Mouse (Mus musculus): ENCODE measurements around the gene Snrpb. TPM values are rescaled to one million over a fixed set of nuclear protein-coding genes. Genes with fewer than 3 reads are reported as not detected.

Gene Snrpb
- polyA plus RNA-seq, 1 experiment from 2014 or later: 613 TPM

DNA sequence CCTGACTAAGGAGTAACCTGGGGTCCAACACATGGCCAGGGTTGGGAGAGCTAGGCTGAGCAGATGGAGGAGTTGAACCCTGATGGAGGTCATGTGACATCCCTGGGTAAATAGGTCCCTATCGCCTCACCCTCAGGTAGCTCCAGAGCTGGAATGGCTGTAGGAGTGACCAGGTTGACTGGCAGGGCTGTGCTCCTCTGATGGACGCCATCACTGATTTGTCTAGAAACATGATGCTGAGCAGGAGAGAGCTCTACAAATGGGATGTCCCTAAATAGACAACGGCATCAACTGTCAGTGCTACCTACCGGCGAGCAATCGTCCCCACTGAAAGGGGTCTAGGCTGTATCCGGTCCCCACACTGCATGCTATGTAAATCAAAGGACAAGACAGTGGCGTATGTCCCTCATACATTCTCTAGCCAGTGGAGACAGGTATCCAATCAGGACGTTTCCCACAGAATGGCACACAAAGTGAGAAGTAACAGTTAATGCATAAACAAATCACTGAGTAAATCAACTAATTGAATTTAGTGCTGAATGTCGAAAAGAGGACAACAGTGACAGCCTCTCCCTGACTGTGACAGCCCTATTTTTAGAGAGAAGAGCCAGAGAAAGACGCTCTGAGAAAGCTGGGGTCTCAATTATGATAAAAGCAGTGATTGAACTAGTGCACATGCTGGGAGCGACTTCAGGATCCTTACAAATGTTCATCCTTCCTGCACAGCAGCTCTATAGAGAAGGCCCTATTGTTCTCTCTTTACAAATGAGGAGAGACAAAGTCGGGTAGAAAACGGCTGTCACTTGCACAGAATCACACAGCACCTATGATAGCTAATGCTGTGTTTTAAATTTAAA is 21.7 kb downstream of the Snrpb start:
- WGBS: 72% methylated on average over 14 of the region's 14 CpGs
- Histone ChIP-seq H3K27me3 (ENCODE audit: control insufficient read depth, insufficient read depth, low read length) (no peaks in the 10 kb centered on the region), H3K9ac (replicated peaks; ENCODE audit: low read depth, low read length) (no peak overlapping the region), H3K4me1 (ENCODE audit: control insufficient read depth, insufficient read depth, low read length) (no peaks in the 10 kb centered on the region), H3K9me3 (ENCODE audit: control insufficient read depth, low read depth, low read length) (no peaks in the 10 kb centered on the region), H3K36me3 (ENCODE audit: control insufficient read depth, insufficient read depth, low read length) (no peaks in the 10 kb centered on the region), H3K4me2 (replicated peaks; ENCODE audit: low read depth, low read length) (no peak overlapping the region), H3K27ac (ENCODE audit: low read length) (no peak overlapping the region), H3K4me3 (ENCODE audit: low read depth, low read length) (no peak overlapping the region)
- ATAC-seq (ENCODE audit: insufficient number of reproducible peaks, insufficient read depth, low FRiP score, low read depth): no peak

DNA sequence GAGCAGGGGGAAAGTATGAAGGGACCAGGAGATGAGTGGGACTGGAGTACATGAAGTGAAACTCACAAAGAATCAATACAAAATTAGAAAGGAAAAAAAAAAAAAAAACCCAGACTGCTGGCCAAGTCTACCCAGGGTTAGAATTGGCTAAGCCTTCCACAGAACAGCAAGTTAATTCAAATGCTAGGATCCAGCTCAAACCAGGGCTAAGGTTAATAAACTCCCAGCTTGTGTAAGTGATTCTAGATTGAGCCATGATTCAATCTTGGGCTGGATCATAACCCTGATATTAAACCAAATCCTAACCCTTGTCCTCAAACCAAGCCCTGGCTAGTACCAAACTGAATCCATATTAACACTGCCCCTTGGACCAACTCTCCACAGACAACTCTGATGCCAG is 23.4 kb downstream of the Snrpb start:
- Histone ChIP-seq H3K4me2 (replicated peaks; ENCODE audit: low read depth, low read length) (no peak overlapping the region), H3K9ac (replicated peaks; ENCODE audit: low read depth, low read length) (no peak overlapping the region), H3K4me3 (ENCODE audit: low read depth, low read length) (no peak overlapping the region), H3K9me3 (ENCODE audit: control insufficient read depth, low read depth, low read length) (no peaks in the 10 kb centered on the region), H3K27ac (ENCODE audit: low read length) (no peak overlapping the region), H3K4me1 (ENCODE audit: control insufficient read depth, insufficient read depth, low read length) (no peaks in the 10 kb centered on the region), H3K27me3 (ENCODE audit: control insufficient read depth, insufficient read depth, low read length) (no peaks in the 10 kb centered on the region), H3K36me3 (ENCODE audit: control insufficient read depth, insufficient read depth, low read length) (no peaks in the 10 kb centered on the region)
- no peak for ATAC-seq (ENCODE audit: insufficient number of reproducible peaks, insufficient read depth, low FRiP score, low read depth)

DNA sequence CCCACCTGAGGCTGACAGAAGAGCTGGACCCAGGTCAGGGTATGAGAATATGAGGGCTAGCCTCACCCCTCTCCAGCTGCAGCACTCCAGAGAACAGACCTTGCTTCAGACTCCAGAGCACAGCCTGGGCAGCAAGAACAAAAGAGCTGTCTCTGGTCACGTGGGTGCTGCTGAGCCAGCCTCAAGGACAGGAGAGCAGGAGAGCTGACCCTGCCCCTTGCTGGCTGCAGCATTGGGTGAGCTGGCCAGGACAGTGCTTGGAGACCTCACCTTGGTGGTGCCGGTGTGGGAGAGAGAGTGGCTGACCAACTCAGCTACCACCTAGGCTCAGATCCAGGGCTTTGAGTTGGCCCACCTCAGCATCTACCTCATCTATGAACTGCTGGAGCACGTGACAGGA is 24.0 kb downstream of the Snrpb start:
- Histone ChIP-seq H3K4me3 (ENCODE audit: low read depth, low read length) (no peak overlapping the region), H3K36me3 (ENCODE audit: control insufficient read depth, insufficient read depth, low read length) (no peaks in the 10 kb centered on the region), H3K27me3 (ENCODE audit: control insufficient read depth, insufficient read depth, low read length) (no peaks in the 10 kb centered on the region), H3K9me3 (ENCODE audit: control insufficient read depth, low read depth, low read length) (no peaks in the 10 kb centered on the region), H3K9ac (replicated peaks; ENCODE audit: low read depth, low read length) (no peak overlapping the region), H3K4me2 (replicated peaks; ENCODE audit: low read depth, low read length) (no peak overlapping the region), H3K4me1 (ENCODE audit: control insufficient read depth, insufficient read depth, low read length) (no peaks in the 10 kb centered on the region), H3K27ac (ENCODE audit: low read length) (no peak overlapping the region)
- no peak for ATAC-seq (ENCODE audit: insufficient number of reproducible peaks, insufficient read depth, low FRiP score, low read depth)
- WGBS: 81% methylated on average over 3 of the region's 3 CpGs

DNA sequence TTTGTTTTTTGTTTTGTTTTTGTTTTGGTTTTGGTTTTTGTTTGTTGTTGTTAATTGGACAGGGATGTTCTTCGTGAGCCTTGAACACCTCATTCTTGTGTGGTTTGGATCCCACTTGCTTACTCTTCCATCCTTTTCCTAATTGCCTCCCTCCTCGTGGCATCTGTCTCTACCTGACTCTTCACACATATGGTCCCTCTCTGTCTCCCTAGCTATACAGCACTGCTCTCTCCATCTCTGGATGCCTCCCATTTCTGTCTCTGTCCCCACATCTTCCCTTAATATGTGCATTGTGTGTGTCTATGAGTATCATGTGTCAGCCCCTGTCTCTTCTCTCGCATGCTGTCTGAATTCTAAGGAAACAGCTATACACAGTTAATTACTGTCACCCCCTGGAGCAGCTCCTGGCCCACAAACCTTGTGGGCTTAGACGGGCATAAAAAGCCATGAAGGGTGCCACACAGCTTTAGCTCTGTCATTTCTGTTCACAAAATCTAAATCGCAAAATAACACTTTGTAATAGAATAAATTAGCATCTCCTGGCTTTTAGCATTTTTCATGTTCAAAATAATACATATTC is 33.0 kb downstream of the Snrpb start:
- H3K4me2 ChIP-seq (replicated peaks; ENCODE audit: low read depth, low read length): no peak overlapping the region
- H3K9me3 ChIP-seq (ENCODE audit: control insufficient read depth, low read depth, low read length): no peaks in the 10 kb centered on the region
- ATAC-seq (ENCODE audit: insufficient number of reproducible peaks, insufficient read depth, low FRiP score, low read depth): no peak
- WGBS: 81% methylated on average over 5 of the region's 5 CpGs
- no peaks in the 10 kb centered on the region for H3K27me3 ChIP-seq (ENCODE audit: control insufficient read depth, insufficient read depth, low read length)
- H3K36me3 ChIP-seq (ENCODE audit: control insufficient read depth, insufficient read depth, low read length): no peaks in the 10 kb centered on the region
- H3K27ac ChIP-seq (ENCODE audit: low read length): no peak overlapping the region
- H3K4me3 ChIP-seq (ENCODE audit: low read depth, low read length): no peak overlapping the region
- H3K4me1 ChIP-seq (ENCODE audit: control insufficient read depth, insufficient read depth, low read length): no peaks in the 10 kb centered on the region
- H3K9ac ChIP-seq (replicated peaks; ENCODE audit: low read depth, low read length): no peak overlapping the region

DNA sequence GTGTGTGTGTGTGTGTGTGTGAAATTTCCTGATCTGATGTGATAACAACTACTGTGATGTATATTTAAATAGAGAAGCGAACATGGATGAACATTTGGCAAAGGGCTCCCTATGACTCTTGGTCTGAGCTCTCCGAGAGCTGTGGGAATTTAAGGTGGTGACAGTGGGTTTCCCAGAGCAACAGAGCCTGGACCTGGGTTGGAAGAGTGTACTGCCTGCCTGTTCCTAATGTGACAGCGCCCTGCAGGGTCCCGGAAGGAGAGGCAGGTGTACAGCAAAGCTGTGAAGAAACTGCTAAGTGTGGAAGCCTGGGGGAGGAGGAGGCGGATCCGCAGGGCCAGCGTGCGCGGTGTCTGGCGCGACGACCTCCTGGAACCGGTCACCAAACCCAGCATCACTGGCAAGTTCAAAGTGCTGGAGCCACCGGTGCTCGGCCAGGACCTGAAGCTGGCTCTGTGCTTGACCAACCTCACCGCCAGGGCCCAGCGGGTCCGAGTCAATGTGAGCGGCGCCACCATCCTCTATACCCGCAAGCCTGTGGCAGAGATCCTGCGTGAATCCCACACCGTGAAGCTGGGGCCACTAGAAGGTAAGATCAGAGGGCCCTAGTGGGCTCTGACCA is 34.4 kb downstream of the Snrpb start:
- H3K9ac ChIP-seq (replicated peaks; ENCODE audit: low read depth, low read length): no peak overlapping the region
- no peak overlapping the region for H3K4me3 ChIP-seq (ENCODE audit: low read depth, low read length)
- no peak overlapping the region for H3K4me2 ChIP-seq (replicated peaks; ENCODE audit: low read depth, low read length)
- no peaks in the 10 kb centered on the region for H3K9me3 ChIP-seq (ENCODE audit: control insufficient read depth, low read depth, low read length)
- ATAC-seq (ENCODE audit: insufficient number of reproducible peaks, insufficient read depth, low FRiP score, low read depth): no peak
- H3K27ac ChIP-seq (ENCODE audit: low read length): no peak overlapping the region
- no peaks in the 10 kb centered on the region for H3K27me3 ChIP-seq (ENCODE audit: control insufficient read depth, insufficient read depth, low read length)
- WGBS: 86% methylated on average over 22 of the region's 23 CpGs
- H3K36me3 ChIP-seq (ENCODE audit: control insufficient read depth, insufficient read depth, low read length): no peaks in the 10 kb centered on the region
- no peaks in the 10 kb centered on the region for H3K4me1 ChIP-seq (ENCODE audit: control insufficient read depth, insufficient read depth, low read length)

DNA sequence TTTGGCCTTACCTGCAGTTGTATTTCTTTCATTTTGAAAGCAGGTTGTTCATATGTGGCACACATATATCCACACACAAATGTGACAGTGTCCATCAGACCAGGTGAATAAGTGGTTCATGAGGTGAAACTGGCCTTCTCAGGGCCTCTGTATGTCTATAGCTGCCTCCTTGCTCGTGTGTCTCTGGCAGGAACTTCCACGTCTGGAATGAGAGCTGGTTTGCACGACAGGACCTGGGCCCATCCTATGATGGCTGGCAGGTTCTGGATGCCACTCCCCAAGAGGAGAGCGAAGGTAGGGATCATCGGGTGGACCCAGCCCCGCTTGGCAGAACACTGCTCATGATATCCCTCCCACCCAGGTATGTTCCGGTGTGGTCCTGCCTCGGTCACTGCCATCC is 36.2 kb downstream of the Snrpb start:
- Histone ChIP-seq H3K27ac (ENCODE audit: low read length) (no peak overlapping the region), H3K4me2 (replicated peaks; ENCODE audit: low read depth, low read length) (no peak overlapping the region), H3K4me1 (ENCODE audit: control insufficient read depth, insufficient read depth, low read length) (no peaks in the 10 kb centered on the region), H3K9ac (replicated peaks; ENCODE audit: low read depth, low read length) (no peak overlapping the region), H3K4me3 (ENCODE audit: low read depth, low read length) (no peak overlapping the region), H3K36me3 (ENCODE audit: control insufficient read depth, insufficient read depth, low read length) (no peaks in the 10 kb centered on the region), H3K27me3 (ENCODE audit: control insufficient read depth, insufficient read depth, low read length) (no peaks in the 10 kb centered on the region), H3K9me3 (ENCODE audit: control insufficient read depth, low read depth, low read length) (no peaks in the 10 kb centered on the region)
- ATAC-seq (ENCODE audit: insufficient number of reproducible peaks, insufficient read depth, low FRiP score, low read depth): no peak
- WGBS: 91% methylated on average over 8 of the region's 8 CpGs

DNA sequence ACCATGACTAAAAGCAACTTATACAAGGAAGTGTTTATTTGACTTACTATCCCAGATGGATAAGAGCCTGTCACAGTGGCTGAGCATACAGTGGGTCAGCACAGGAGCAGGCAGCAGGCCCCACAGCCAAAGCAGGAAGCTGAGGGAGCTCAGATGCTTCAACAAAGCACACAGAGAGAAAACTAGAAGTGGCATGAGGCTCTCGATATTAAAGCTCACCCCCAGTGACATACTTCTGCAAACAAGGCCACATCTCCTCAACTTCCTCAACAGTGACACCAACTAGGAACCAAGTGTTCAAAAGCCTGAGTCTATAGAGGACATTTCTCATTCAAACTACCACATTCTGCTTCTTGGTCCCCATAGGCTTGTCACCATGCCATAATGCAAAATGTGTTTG is 49.5 kb downstream of the Snrpb start:
- H3K4me1 ChIP-seq (ENCODE audit: control insufficient read depth, insufficient read depth, low read length): no peaks in the 10 kb centered on the region
- no peaks in the 10 kb centered on the region for H3K36me3 ChIP-seq (ENCODE audit: control insufficient read depth, insufficient read depth, low read length)
- no peak overlapping the region for H3K27ac ChIP-seq (ENCODE audit: low read length)
- H3K4me3 ChIP-seq (ENCODE audit: low read depth, low read length): no peak overlapping the region
- H3K9ac ChIP-seq (replicated peaks; ENCODE audit: low read depth, low read length): no peak overlapping the region
- WGBS: 59% methylated on average over 1 of the region's 1 CpGs
- H3K27me3 ChIP-seq (ENCODE audit: control insufficient read depth, insufficient read depth, low read length): no peaks in the 10 kb centered on the region
- ATAC-seq (ENCODE audit: insufficient number of reproducible peaks, insufficient read depth, low FRiP score, low read depth): no peak
- no peaks in the 10 kb centered on the region for H3K9me3 ChIP-seq (ENCODE audit: control insufficient read depth, low read depth, low read length)
- no peak overlapping the region for H3K4me2 ChIP-seq (replicated peaks; ENCODE audit: low read depth, low read length)

DNA sequence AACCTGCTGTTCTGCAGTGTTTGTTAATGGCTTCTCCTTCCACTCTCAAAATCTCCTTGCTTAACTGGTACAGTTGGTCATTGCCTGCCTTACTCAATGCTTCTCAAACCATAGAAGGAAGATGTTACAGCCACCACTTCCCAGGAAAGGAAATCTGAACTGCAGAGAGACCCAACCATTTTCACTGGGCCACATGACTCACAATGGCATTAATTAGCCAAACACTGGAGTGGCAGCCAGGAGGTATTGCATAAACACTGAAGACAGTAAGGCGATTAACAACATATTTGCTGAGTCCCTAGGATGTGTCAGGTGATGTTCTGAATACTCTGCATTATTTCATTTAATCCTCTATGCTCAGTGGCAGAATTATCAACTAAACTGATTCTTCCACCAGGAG is 53.1 kb downstream of the Snrpb start:
- WGBS: 42% methylated on average over 1 of the region's 1 CpGs
- no peak overlapping the region for H3K4me3 ChIP-seq (ENCODE audit: low read depth, low read length)
- no peak overlapping the region for H3K9ac ChIP-seq (replicated peaks; ENCODE audit: low read depth, low read length)
- H3K4me2 ChIP-seq (replicated peaks; ENCODE audit: low read depth, low read length): no peak overlapping the region
- H3K9me3 ChIP-seq (ENCODE audit: control insufficient read depth, low read depth, low read length): no peaks in the 10 kb centered on the region
- H3K4me1 ChIP-seq (ENCODE audit: control insufficient read depth, insufficient read depth, low read length): no peaks in the 10 kb centered on the region
- no peak for ATAC-seq (ENCODE audit: insufficient number of reproducible peaks, insufficient read depth, low FRiP score, low read depth)
- H3K27me3 ChIP-seq (ENCODE audit: control insufficient read depth, insufficient read depth, low read length): no peaks in the 10 kb centered on the region
- H3K36me3 ChIP-seq (ENCODE audit: control insufficient read depth, insufficient read depth, low read length): no peaks in the 10 kb centered on the region
- no peak overlapping the region for H3K27ac ChIP-seq (ENCODE audit: low read length)

Measured in stomach, embryonic 14.5 days (tissue).